Mouse (Mus musculus): ENCODE measurements around the gene Pvalb.

The Pvalb gene

GRCm38 (mm10) chr15:78158335-78158734, 47.9 kb downstream of the Pvalb start:
- no peak for DNase-seq (ENCODE audit: low spot score)

- DNase-seq (ENCODE audit: low spot score) = no peak
Measured at GRCm38 (mm10) chr15:78157824-78158223, 48.4 kb downstream of the Pvalb start.

GRCm38 (mm10) chr15:78157330-78157729, 48.9 kb downstream of the Pvalb start:
- no peak for DNase-seq (ENCODE audit: low spot score)

- no peak for DNase-seq (ENCODE audit: low spot score)
Measured at GRCm38 (mm10) chr15:78155421-78155820, 50.8 kb downstream of the Pvalb start.

GRCm38 (mm10) chr15:78153045-78153775, 53.0 kb downstream of the Pvalb start:
- no peak for DNase-seq (ENCODE audit: low spot score)

- no peak for DNase-seq (ENCODE audit: low spot score)
Measured at GRCm38 (mm10) chr15:78148565-78148964, 57.6 kb downstream of the Pvalb start.
